Mouse (Mus musculus) C2C12 (cell line): ENCODE measurements around the gene Epb41l5. TPM values are rescaled to one million over a fixed set of nuclear protein-coding genes. Genes with fewer than 3 reads are reported as not detected.

Source experiments
- H3K27me3 ChIP-seq: one replicate; pipeline ENCODE4 v1.6.1; 2011; ENCODE audit not compliant: control insufficient read depth, insufficient read depth, insufficient read length
- H3K36me3 ChIP-seq: one replicate; pipeline ENCODE4 v1.6.1; 2011; ENCODE audit not compliant: control insufficient read depth, insufficient read depth
- H3K4me3 ChIP-seq: one replicate; pipeline ENCODE4 v1.5.1; 2011; ENCODE audit warnings: mild to moderate bottlenecking, control low read depth; ENCODE audit not compliant: poor library complexity, insufficient read depth, severe bottlenecking
- H3K79me2 ChIP-seq: one replicate; pipeline ENCODE4 v1.6.1; 2011; ENCODE audit not compliant: control insufficient read depth, insufficient read depth
- H3K79me3 ChIP-seq: one replicate; pipeline ENCODE4 v1.6.1; 2011; ENCODE audit warnings: low read depth, control low read depth
- H3ac ChIP-seq: one replicate; pipeline ENCODE3; 2011; ENCODE audit warnings: low read depth; ENCODE audit not compliant: control insufficient read depth, insufficient read length
- CEBPB ChIP-seq: IDR thresholded peaks from one replicate; pipeline ENCODE4 v1.6.1; 2011; ENCODE audit warnings: low read depth, mild to moderate bottlenecking, control low read depth, moderate library complexity
- CTCF ChIP-seq: IDR thresholded peaks from one replicate; pipeline ENCODE4 v1.5.1; 2011; ENCODE audit not compliant: control insufficient read depth, insufficient read depth, insufficient read length
- FOSL1 ChIP-seq: IDR thresholded peaks from one replicate; pipeline ENCODE4 v1.8.0; 2011; ENCODE audit warnings: mild to moderate bottlenecking, low read length; ENCODE audit not compliant: poor library complexity, insufficient read depth, severe bottlenecking
- MAX ChIP-seq: IDR thresholded peaks from one replicate; pipeline ENCODE4 v1.6.1; 2011; ENCODE audit warnings: mild to moderate bottlenecking, control low read depth
- MYOD1 ChIP-seq: IDR thresholded peaks from one replicate; pipeline ENCODE4 v1.6.1; 2011; ENCODE audit warnings: low read depth; ENCODE audit not compliant: control insufficient read depth, insufficient read length
- MYOG ChIP-seq: IDR thresholded peaks from one replicate; pipeline ENCODE4 v1.6.1; 2011; ENCODE audit not compliant: control insufficient read depth, insufficient read length; ENCODE audit errors: extremely low read depth
- USF1 ChIP-seq: IDR thresholded peaks from one replicate; pipeline ENCODE4 v1.6.1; 2011; ENCODE audit warnings: low read depth, mild to moderate bottlenecking, control low read depth, moderate library complexity
- polyA plus RNA-seq: library from polyadenylated mRNA; unstranded; fragments of >200 nt; fragmentation: generic; extraction: Trizol; gene quantifications from one replicate; pipeline ENCODE4 v1.2.1, GENCODE M21; 2012; ENCODE audit warnings: missing spikeins

The Epb41l5 gene
- polyA plus RNA-seq, 1 experiment = 1.3 TPM

DNA sequence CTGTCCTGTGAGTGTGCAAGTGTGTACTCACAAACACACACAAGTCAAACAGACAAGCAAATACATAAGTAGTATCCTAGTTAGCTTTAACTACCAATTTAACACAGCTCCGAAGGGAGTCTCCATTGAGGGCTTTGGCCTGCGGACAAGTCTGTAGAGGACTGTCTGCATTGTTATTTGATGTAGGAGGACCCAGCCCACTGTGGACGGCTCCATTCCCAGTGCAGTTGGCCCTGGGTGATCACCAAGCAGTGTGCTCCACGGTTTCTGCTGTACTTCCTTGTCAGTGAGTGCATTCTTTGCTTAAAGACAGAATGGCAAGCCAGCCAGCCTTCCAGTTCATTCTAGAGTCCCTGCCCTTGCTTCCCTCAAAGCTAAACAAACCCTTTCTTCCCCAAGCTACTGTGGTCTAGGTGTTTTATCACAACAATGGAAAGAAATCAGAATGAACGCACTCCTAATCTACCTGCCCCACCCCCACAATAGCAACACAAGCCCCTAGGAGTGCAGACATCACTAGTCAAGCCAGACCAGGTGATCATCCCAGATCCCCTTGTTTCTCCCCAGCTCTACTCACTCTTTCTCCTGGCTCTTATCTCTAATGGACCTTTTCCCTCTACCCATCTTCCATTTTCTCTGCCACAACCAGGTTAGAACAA is 151.3 kb downstream of the Epb41l5 start:
- H3K36me3 ChIP-seq = peaks cover 32% of the 10 kb centered on the region
- H3K4me3 ChIP-seq = no peak overlapping the region
- no peaks in the 10 kb centered on the region for H3K27me3 ChIP-seq
- no peak overlapping the region for H3ac ChIP-seq
- TF ChIP-seq CEBPB (no peak), MYOD1 (no peak), MYOG (no peak), MAX (no peak), USF1 (no peak), FOSL1 (no peak), CTCF (no peak)
- peaks cover 68% of the 10 kb centered on the region for H3K79me3 ChIP-seq
- peaks cover 100% of the 10 kb centered on the region for H3K79me2 ChIP-seq

DNA sequence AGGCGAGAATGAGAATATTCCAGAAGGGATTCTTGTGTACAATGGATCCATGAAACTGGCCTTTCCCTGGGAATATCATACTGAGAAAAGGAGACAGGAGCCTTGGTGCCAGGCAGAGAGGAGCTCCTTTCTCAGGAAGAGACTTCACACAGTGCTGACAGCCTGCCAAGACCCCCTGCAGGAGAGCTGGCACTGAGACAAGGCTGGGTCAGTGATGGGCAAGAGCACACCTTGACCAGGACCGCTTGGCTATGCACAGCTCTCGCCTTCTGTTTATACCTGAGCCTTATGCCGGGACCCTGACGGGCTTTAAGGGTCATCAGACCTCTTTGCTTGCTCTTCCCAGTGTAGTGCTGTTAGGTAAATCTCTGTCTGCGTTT is 153.4 kb downstream of the Epb41l5 start:
- Histone ChIP-seq H3ac (no peak overlapping the region), H3K79me3 (peaks cover 59% of the 10 kb centered on the region), H3K27me3 (no peaks in the 10 kb centered on the region), H3K36me3 (peaks cover 20% of the 10 kb centered on the region), H3K4me3 (no peak overlapping the region), H3K79me2 (peaks cover 99% of the 10 kb centered on the region)
- TF ChIP-seq CTCF (no peak), MYOD1 (no peak), USF1 (no peak)

Other genes with a start within 250 kb of the Epb41l5 start
- 19.2 TPM for gene Inhbb, start 226.8 kb downstream of the Epb41l5 start, polyA plus RNA-seq
- 44.4 TPM for gene Ralb, start 144.2 kb downstream of the Epb41l5 start, polyA plus RNA-seq
- 12.9 TPM for gene Tmem185b, start 122.8 kb downstream of the Epb41l5 start, polyA plus RNA-seq
- gene Ptpn4, start 188.6 kb upstream of the Epb41l5 start, polyA plus RNA-seq = 1.0 TPM